Mouse (Mus musculus) embryonic facial prominence, embryonic 13.5 days (tissue): Measurements from ENCODE around the gene Cd300lf. TPM values are rescaled to one million over a fixed set of nuclear protein-coding genes. Genes with fewer than 3 reads are reported as not detected.
A peak's percentile ranks its signal among the peaks of the same experiment; 100 is the strongest.

Experiments
- ATAC-seq: fragments of 200-750 bp; cut with Nextera tagmentation; 2 replicates; pipeline ENCODE4 v1.8.0; 2017; ENCODE audit warnings: low read depth; ENCODE audit not compliant: insufficient number of reproducible peaks, insufficient read depth, low FRiP score, low TSS enrichment
- H3K27ac ChIP-seq: fragments of 300-500 bp; sonication (generic); 2 replicates; pipeline ENCODE4 v1.5.1; 2015; ENCODE audit warnings: moderate library complexity, mild to moderate bottlenecking, inconsistent platforms
- H3K27me3 ChIP-seq: fragments of 300-500 bp; sonication (generic); 2 replicates; pipeline ENCODE4 v1.6.1; 2015; ENCODE audit warnings: mild to moderate bottlenecking, inconsistent platforms
- H3K36me3 ChIP-seq: fragments of 300-500 bp; sonication (generic); 2 replicates; pipeline ENCODE4 v1.6.1; 2015; ENCODE audit warnings: mild to moderate bottlenecking, inconsistent platforms
- H3K4me1 ChIP-seq: fragments of 300-500 bp; sonication (generic); 2 replicates; pipeline ENCODE4 v1.6.1; 2015; ENCODE audit warnings: inconsistent platforms
- H3K4me2 ChIP-seq: fragments of 300-500 bp; sonication (generic); 2 replicates; pipeline ENCODE4 v1.6.1; 2015; ENCODE audit warnings: moderate library complexity, mild to moderate bottlenecking, inconsistent platforms
- H3K4me3 ChIP-seq: fragments of 300-500 bp; sonication (generic); 2 replicates; pipeline ENCODE4 v1.5.1; 2015; ENCODE audit warnings: mild to moderate bottlenecking, inconsistent platforms
- H3K9ac ChIP-seq: fragments of 300-500 bp; sonication (generic); 2 replicates; pipeline ENCODE4 v1.6.1; 2015; ENCODE audit warnings: mild to moderate bottlenecking, inconsistent platforms
- H3K9me3 ChIP-seq: fragments of 300-500 bp; sonication (generic); 2 replicates; pipeline ENCODE4 v1.6.1; 2016; ENCODE audit warnings: inconsistent platforms
- WGBS: fragments of 180-500 bp; shearing (Covaris S2); methylation state at CpG from one replicate; pipeline ENCODE4 v1.1.7; 2015; ENCODE audit warnings: mixed read lengths; 5-methylcytosine and 5-hydroxymethylcytosine counted together
- polyA plus RNA-seq: library from polyadenylated mRNA; unstranded; fragments of >200 nt; fragmentation: Nextera tagmentation; extraction: Ambion mirVana; gene quantifications from 2 replicates; pipeline ENCODE4 v1.2.1, GENCODE M21; 2015

Gene Cd300lf
- 0.38 and 0.56 TPM in 2 replicates for polyA plus RNA-seq

- H3K36me3 ChIP-seq, result no peaks in the 10 kb centered on the region
- no peak within 1 kb of the TSS for H3K4me3 ChIP-seq
- no peak within 1 kb of the TSS for H3K27ac ChIP-seq
- 83% methylated on average over 8 of the region's 8 CpGs for WGBS
- no peak within 1 kb of the TSS for H3K9ac ChIP-seq
- H3K4me2 ChIP-seq, result no peak within 1 kb of the TSS
- no peaks in the 10 kb centered on the region for H3K27me3 ChIP-seq
- no peaks in the 10 kb centered on the region for H3K9me3 ChIP-seq
- H3K4me1 ChIP-seq, result no peaks in the 10 kb centered on the region
- no peak for ATAC-seq
These were observed at the start of gene Cd300lf for GRCm38 (mm10) chr11:115133800-115134199. TSS of gene Cd300lf (minus strand) at chr11:115133992.

- ATAC-seq, result no peak
- no peaks in the 10 kb centered on the region for H3K27me3 ChIP-seq
- no peak overlapping the region for H3K27ac ChIP-seq
- H3K4me3 ChIP-seq, result no peak overlapping the region
- no peaks in the 10 kb centered on the region for H3K36me3 ChIP-seq
- no peaks in the 10 kb centered on the region for H3K9me3 ChIP-seq
- H3K4me1 ChIP-seq, result peaks cover 21% of the 10 kb centered on the region
- no peak overlapping the region for H3K4me2 ChIP-seq
- H3K9ac ChIP-seq, result 0 out of 2 replicates have a peak overlapping the region, but pooled peaks have one; percentile 32
- WGBS, result 25% methylated on average over 12 of the region's 12 CpGs
These were observed 48.3 kb upstream of the Cd300lf start for GRCm38 (mm10) chr11:115181913-115182638.

DNA sequence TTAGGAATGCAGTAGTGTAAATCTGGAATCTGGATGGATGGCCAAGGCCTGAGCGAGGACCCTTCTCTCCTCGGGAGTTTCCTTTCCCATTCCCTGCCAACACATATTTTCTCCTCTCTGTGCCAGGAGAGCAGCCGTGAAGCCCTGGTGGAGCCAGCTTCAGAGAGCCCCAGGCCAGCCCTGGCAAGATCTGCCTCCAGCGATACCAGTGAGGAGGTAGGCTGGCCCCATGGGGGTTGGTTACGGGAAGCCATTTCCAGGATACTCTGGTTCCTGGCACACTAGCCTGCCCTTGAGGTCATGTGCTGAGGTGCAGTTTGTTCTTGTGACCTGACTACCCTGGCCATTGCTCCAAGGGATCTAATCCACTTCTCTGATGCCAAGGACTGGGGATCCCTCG is 46.1 kb upstream of the Cd300lf start:
- Histone ChIP-seq H3K36me3 (no peaks in the 10 kb centered on the region), H3K27me3 (peaks cover 13% of the 10 kb centered on the region), H3K4me3 (no peak overlapping the region), H3K4me1 (peaks cover 30% of the 10 kb centered on the region), H3K9me3 (no peaks in the 10 kb centered on the region), H3K4me2 (no peak overlapping the region), H3K9ac (no peak overlapping the region), H3K27ac (no peak overlapping the region)
- WGBS, result 70% methylated on average over 6 of the region's 6 CpGs
- ATAC-seq, result no peak

DNA sequence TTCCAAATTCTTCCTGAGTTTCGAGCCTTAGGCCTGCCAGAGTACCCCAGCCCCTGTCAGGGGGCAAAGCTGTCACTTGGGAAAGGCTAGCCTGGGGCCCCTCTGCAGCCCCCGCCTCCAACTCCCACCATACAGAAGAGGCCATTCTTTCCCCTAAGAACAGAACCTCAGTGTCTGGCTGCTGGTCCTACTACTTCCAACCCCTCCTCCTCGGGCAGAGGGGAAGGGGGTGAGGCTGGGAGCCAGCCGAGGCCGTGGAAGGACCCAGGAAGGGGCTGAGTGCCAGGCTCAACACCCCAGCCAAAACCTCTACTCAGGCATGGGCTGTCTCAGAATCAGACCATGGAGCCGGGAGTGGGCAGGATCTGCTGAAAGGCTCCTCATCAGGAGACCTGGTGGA is 45.4 kb upstream of the Cd300lf start:
- Histone ChIP-seq H3K9ac (no peak overlapping the region), H3K27ac (no peak overlapping the region), H3K4me2 (no peak overlapping the region), H3K4me1 (peaks cover 37% of the 10 kb centered on the region), H3K36me3 (no peaks in the 10 kb centered on the region), H3K27me3 (peaks cover 20% of the 10 kb centered on the region), H3K9me3 (no peaks in the 10 kb centered on the region), H3K4me3 (no peak overlapping the region)
- no peak for ATAC-seq
- 38% methylated on average over 6 of the region's 6 CpGs for WGBS

- no peak overlapping the region for H3K4me3 ChIP-seq
- H3K9me3 ChIP-seq, result no peaks in the 10 kb centered on the region
- H3K27me3 ChIP-seq, result peaks cover 24% of the 10 kb centered on the region
- H3K9ac ChIP-seq, result no peak overlapping the region
- peaks cover 41% of the 10 kb centered on the region for H3K4me1 ChIP-seq
- no peak for ATAC-seq
- H3K36me3 ChIP-seq, result no peaks in the 10 kb centered on the region
- no peak overlapping the region for H3K4me2 ChIP-seq
- no peak overlapping the region for H3K27ac ChIP-seq
- WGBS, result 57% methylated on average over 2 of the region's 2 CpGs
These were observed 45.0 kb upstream of the Cd300lf start for GRCm38 (mm10) chr11:115178766-115179165.

DNA sequence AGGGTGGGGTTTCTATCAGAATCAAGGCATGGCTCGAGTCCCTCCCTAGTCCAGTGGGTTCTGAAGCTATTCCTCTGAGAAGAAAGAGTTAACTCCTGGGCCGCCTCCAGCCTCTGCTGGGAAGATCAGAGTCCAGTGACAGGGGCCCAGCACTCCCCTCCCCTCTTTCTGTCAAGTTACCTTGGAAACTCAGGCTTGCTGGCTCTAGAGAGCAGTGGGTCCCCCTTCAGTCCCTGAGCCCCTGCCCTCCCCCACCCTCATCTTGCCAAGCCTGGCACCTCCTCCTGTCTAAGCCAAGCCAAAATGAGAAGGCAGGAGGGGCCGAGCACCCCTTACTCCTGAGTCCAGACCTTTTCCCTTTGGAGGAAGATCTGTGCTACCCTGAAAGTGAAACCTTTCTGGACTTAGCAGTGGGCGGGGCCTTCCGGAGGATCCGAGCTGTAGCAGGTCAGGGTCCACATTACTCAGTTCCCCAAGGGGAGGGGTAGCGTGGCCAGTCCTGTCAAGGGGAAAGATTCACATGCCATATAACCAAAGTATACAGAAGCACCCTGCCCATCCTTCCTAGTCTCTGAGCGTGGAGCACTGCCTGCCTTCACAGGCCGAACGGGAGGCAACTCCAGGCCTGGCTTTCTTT is 43.9 kb upstream of the Cd300lf start:
- Histone ChIP-seq H3K36me3 (no peaks in the 10 kb centered on the region), H3K27me3 (peaks cover 35% of the 10 kb centered on the region), H3K4me2 (0 out of 2 replicates have a peak overlapping the region, but pooled peaks have one; percentile 2), H3K27ac (no peak overlapping the region; the same call in 1 of the 2 replicates), H3K9me3 (no peaks in the 10 kb centered on the region), H3K4me1 (peaks cover 52% of the 10 kb centered on the region), H3K4me3 (no peak overlapping the region), H3K9ac (0 out of 2 replicates have a peak overlapping the region, but pooled peaks have one; percentile 22)
- ATAC-seq, result no peak
- 39% methylated on average over 10 of the region's 10 CpGs for WGBS

GRCm38 (mm10) chr11:115176399-115177190 is 42.8 kb upstream of the Cd300lf start:
- no peaks in the 10 kb centered on the region for H3K9me3 ChIP-seq
- no peaks in the 10 kb centered on the region for H3K36me3 ChIP-seq
- WGBS, result 56% methylated on average over 24 of the region's 24 CpGs
- H3K4me3 ChIP-seq, result no peak overlapping the region
- no peak overlapping the region for H3K9ac ChIP-seq
- peaks cover 63% of the 10 kb centered on the region for H3K4me1 ChIP-seq
- peak overlapping the region; percentile 64 for H3K27ac ChIP-seq
- H3K4me2 ChIP-seq, result no peak overlapping the region
- ATAC-seq, result no peak
- H3K27me3 ChIP-seq, result peaks cover 45% of the 10 kb centered on the region

DNA sequence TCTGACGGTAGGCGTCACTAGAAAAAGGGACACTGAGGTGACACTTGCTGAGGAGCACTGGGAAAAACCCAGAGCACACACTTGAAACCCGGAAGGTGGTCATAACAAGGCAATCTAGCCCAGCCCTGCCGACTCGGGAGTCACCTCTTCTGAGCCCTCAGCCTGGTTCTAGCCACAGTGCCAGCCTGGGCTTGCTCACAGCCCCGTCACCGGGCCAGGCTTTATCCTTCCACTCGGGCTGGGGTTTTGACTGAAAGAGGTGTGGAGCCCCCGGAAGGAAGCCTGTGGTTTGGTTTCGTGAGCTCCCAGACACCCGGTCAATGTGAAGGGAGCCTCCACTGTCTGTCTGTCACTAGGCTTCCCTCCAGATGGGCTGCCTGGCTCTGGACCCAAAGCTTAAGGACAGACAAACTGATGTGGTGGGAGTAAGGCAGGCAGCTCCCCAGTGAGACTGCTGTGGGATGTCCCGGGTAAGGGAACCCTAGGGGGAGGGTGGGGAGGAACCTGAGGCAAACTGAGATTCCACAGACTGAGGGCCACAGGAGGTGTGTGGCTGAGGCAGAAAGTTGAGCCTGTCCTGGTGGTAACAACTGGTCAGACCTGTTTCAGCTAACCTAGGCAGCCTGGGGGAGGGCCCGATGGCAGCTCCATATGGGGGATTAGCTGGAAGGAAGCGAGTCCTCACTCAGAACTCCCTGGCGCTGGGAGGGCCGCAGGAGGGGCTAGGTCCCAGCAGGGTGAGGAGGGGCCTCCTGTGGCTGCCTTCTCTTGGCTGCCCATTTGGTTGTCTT is 40.0 kb upstream of the Cd300lf start:
- Histone ChIP-seq H3K4me2 (0 out of 2 replicates have a peak overlapping the region, but pooled peaks have one; percentile 22), H3K4me3 (no peak overlapping the region), H3K27me3 (peaks cover 53% of the 10 kb centered on the region), H3K27ac (peak overlapping the region; percentile 78), H3K4me1 (peaks cover 70% of the 10 kb centered on the region), H3K9ac (no peak overlapping the region), H3K36me3 (no peaks in the 10 kb centered on the region), H3K9me3 (no peaks in the 10 kb centered on the region)
- ATAC-seq, result peak; percentile 38; the same call in 1 of the 2 replicates
- 9% methylated on average over 16 of the region's 16 CpGs for WGBS

- peak overlapping the region; percentile 30 for H3K4me2 ChIP-seq
- no peak for ATAC-seq
- peak overlapping the region; percentile 44; the same call in 1 of the 2 replicates for H3K27ac ChIP-seq
- WGBS, result 19% methylated on average over 4 of the region's 4 CpGs
- H3K4me3 ChIP-seq, result no peak overlapping the region
- H3K4me1 ChIP-seq, result peaks cover 66% of the 10 kb centered on the region
- peaks cover 60% of the 10 kb centered on the region for H3K27me3 ChIP-seq
- H3K9ac ChIP-seq, result no peak overlapping the region
- no peaks in the 10 kb centered on the region for H3K36me3 ChIP-seq
- no peaks in the 10 kb centered on the region for H3K9me3 ChIP-seq
These were observed 39.1 kb upstream of the Cd300lf start for GRCm38 (mm10) chr11:115172825-115173287.

DNA sequence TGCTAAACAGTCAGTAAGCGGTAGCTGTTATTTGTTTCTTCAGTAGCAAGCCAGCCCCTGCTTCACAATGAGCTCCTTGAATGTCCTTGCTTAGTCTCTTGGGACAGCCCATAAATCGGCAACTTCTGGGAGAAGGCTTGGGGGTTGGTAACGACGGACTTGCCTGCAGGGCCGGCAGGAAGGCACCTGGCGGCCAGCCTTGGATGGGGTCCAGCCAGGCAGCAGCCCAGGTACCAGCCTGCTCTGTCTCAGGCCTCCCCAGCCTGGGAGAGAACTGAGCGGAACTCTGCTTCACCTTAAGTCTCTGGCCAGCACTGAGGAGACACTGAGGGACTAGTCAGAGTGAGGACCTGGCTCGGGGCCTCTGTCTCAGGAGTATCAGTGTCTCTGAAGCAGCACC is 37.3 kb upstream of the Cd300lf start:
- Histone ChIP-seq H3K27me3 (peaks cover 73% of the 10 kb centered on the region), H3K4me3 (no peak overlapping the region), H3K9me3 (no peaks in the 10 kb centered on the region), H3K4me1 (peaks cover 50% of the 10 kb centered on the region), H3K27ac (no peak overlapping the region), H3K9ac (0 out of 2 replicates have a peak overlapping the region, but pooled peaks have one; percentile 11), H3K36me3 (no peaks in the 10 kb centered on the region), H3K4me2 (no peak overlapping the region)
- no peak for ATAC-seq
- 35% methylated on average over 8 of the region's 8 CpGs for WGBS

DNA sequence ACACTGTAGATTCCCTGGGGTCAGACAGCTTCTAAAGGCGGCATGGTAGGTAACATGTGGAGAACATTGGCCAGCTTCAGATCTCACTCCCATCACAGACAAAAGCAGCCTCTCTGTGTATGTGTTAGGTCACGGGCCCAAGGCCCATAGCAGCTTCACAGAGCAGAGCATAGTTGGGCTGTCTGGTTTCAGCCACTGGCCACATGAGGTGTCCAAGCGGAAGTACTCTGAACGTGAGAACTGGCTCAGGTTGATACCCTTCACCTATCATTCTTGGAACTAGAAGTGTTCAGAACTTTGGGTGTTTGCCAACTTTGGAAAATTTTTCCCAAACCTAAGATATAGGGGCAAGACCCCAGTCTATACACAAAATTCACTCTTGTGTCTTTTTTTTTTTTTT is 35.6 kb upstream of the Cd300lf start:
- no peaks in the 10 kb centered on the region for H3K36me3 ChIP-seq
- H3K9me3 ChIP-seq, result no peaks in the 10 kb centered on the region
- peaks cover 41% of the 10 kb centered on the region for H3K4me1 ChIP-seq
- WGBS, result 80% methylated on average over 4 of the region's 4 CpGs
- H3K4me2 ChIP-seq, result no peak overlapping the region
- ATAC-seq, result no peak
- no peak overlapping the region for H3K27ac ChIP-seq
- H3K27me3 ChIP-seq, result peaks cover 76% of the 10 kb centered on the region
- H3K4me3 ChIP-seq, result no peak overlapping the region
- no peak overlapping the region for H3K9ac ChIP-seq
